In genomic region chr10:80140666-80141035, GRCm38 (mm10) we compare ENCODE assay signal across 8 mouse cellular contexts. TPM values are rescaled to one million over a fixed set of nuclear protein-coding genes. Genes with fewer than 3 reads are reported as not detected.
DNase-seq lines count a peak whose midpoint lies in the region; ATAC-seq and TF ChIP-seq lines count a peak whose summit lies in the region.

Gene Cbarp (minus strand): TSS chr10:80140835.

- H3K4me2 ChIP-seq in midbrain, postnatal 0 days (ENCODE audit: low read depth, low read length, poor library complexity, severe bottlenecking) = peak within 1 kb of the TSS; percentile 89

- TF ChIP-seq POLR2A in cerebellum, adult 2 months (IDR thresholded peaks at IDR 0.05; ENCODE audit: borderline replicate concordance, insufficient read depth, low read length) = no peak
- no peak for TF ChIP-seq POLR2A in spleen, adult 2 months (IDR thresholded peaks at IDR 0.05; ENCODE audit: low read depth, low read length)

- H3K9me3 ChIP-seq in midbrain, postnatal 0 days (ENCODE audit: low read length) = no peaks in the 10 kb centered on the region

- 67% methylated on average over 10 of the region's 10 CpGs for WGBS in cerebellum, adult 2 months
- 84% methylated on average over 10 of the region's 10 CpGs for WGBS in spleen, adult 2 months
- WGBS in midbrain, postnatal 0 days = 80% methylated on average over 10 of the region's 10 CpGs

- no peak for ATAC-seq in midbrain, postnatal 0 days (ENCODE audit: low FRiP score)

- peaks cover 12% of the 10 kb centered on the region for H3K36me3 ChIP-seq in spleen, adult 2 months (ENCODE audit: control insufficient read depth, insufficient read depth, low read length)
- H3K36me3 ChIP-seq in midbrain, postnatal 0 days (ENCODE audit: insufficient read depth, low read length) = peaks cover 13% of the 10 kb centered on the region

- H3K4me1 ChIP-seq in cerebellum, adult 2 months (ENCODE audit: control insufficient read depth, insufficient read depth, low read length) = peaks cover 21% of the 10 kb centered on the region
- peaks cover 19% of the 10 kb centered on the region for H3K4me1 ChIP-seq in spleen, adult 2 months (ENCODE audit: control insufficient read depth, insufficient read depth, insufficient read length)
- H3K4me1 ChIP-seq in midbrain, postnatal 0 days (ENCODE audit: insufficient read depth, low read length) = peaks cover 20% of the 10 kb centered on the region

- DNase-seq in cerebellum, adult 2 months = no peak
- no peak for DNase-seq in cerebellum, postnatal 36 days
- DNase-seq in spleen, adult 2 months (ENCODE audit: low read depth in 1 of 2, low spot score in 2 of 2) = no peak
- DNase-seq in spleen, postnatal 4 days (ENCODE audit: low spot score in 2 of 2) = no peak
- DNase-seq in layer of hippocampus, postnatal 14 days (ENCODE audit: low spot score in 2 of 2) = no peak
- DNase-seq in midbrain, postnatal 0 days (ENCODE audit: low spot score) = no peak
- DNase-seq in cerebellum, adult 11-12 months = no peak
- DNase-seq in embryo, embryonic 10.5 days (ENCODE audit: low spot score) = no peak

- 0 out of 2 replicates have a peak within 1 kb of the TSS, but pooled peaks have one; percentile 36 for H3K9ac ChIP-seq in midbrain, postnatal 0 days (replicated peaks; ENCODE audit: low read length, poor library complexity, severe bottlenecking)

- H3K27ac ChIP-seq in cerebellum, adult 2 months (ENCODE audit: insufficient read depth, low read length) = peak within 1 kb of the TSS; percentile 97
- H3K27ac ChIP-seq in spleen, adult 2 months (ENCODE audit: insufficient read depth, low read length) = peak within 1 kb of the TSS; percentile 85
- peak within 1 kb of the TSS; percentile 97 for H3K27ac ChIP-seq in midbrain, postnatal 0 days (ENCODE audit: low read depth, low read length)

- H3K4me3 ChIP-seq in cerebellum, adult 2 months (replicated peaks; ENCODE audit: insufficient read depth, low read depth, low read length) = peak within 1 kb of the TSS; percentile 61
- peak within 1 kb of the TSS; percentile 50; the same call in 1 of the 2 replicates for H3K4me3 ChIP-seq in spleen, adult 2 months (ENCODE audit: extremely low read depth, insufficient read depth, insufficient read length)
- peak within 1 kb of the TSS; percentile 72 for H3K4me3 ChIP-seq in midbrain, postnatal 0 days (ENCODE audit: low read depth, low read length)

- TF ChIP-seq CTCF in cerebellum, adult 2 months (IDR thresholded peaks at IDR 0.05; ENCODE audit: borderline replicate concordance, insufficient read depth, low read depth, low read length) = no peak
- no peak for TF ChIP-seq CTCF in spleen, adult 2 months (IDR thresholded peaks at IDR 0.05; ENCODE audit: extremely low read depth, insufficient read depth, insufficient read length, insufficient replicate concordance)
- no peak for TF ChIP-seq CTCF in midbrain, postnatal 0 days (IDR thresholded peaks at IDR 0.05)

- no peaks in the 10 kb centered on the region for H3K27me3 ChIP-seq in cerebellum, adult 2 months (ENCODE audit: control insufficient read depth, insufficient read depth, low read length)
- H3K27me3 ChIP-seq in spleen, adult 2 months (ENCODE audit: control insufficient read depth, insufficient read depth, low read length) = peaks cover 10% of the 10 kb centered on the region; the same call in 1 of the 2 replicates
- H3K27me3 ChIP-seq in midbrain, postnatal 0 days (ENCODE audit: insufficient read depth, low read length) = no peaks in the 10 kb centered on the region

RNA-seq across cellular contexts. Expression of gene Cbarp, which starts in this region (rescaled TPM):
- polyA plus RNA-seq in cerebellum, adult 2 months (2012; rRNA removed) = 147 and 151 TPM in 2 replicates
- 11.9 and 13.4 TPM in 2 replicates for polyA plus RNA-seq in spleen, adult 2 months (2012; rRNA removed)
- 100 to 1,000 TPM; 401 to 436 TPM for total RNA-seq in layer of hippocampus, postnatal 14 days (2021)
- 273 and 276 TPM in 2 replicates for total RNA-seq in midbrain, postnatal 0 days (2014; rRNA removed)
- 120 and 121 TPM in 2 replicates for polyA plus RNA-seq in midbrain, postnatal 0 days (2015; fragmentation: Nextera tagmentation; extraction: Ambion mirVana)
